Mouse (Mus musculus) layer of hippocampus, adult 9-10 months (tissue): Measurements from ENCODE around the gene Adcy5.
A peak's percentile ranks its signal among the peaks of the same experiment; 100 is the strongest.

Source experiments
- DNase-seq: peaks from one replicate; pipeline ENCODE4 v3.0.0; 2022; ENCODE audit warnings: low spot score

Adcy5 gene

DNA sequence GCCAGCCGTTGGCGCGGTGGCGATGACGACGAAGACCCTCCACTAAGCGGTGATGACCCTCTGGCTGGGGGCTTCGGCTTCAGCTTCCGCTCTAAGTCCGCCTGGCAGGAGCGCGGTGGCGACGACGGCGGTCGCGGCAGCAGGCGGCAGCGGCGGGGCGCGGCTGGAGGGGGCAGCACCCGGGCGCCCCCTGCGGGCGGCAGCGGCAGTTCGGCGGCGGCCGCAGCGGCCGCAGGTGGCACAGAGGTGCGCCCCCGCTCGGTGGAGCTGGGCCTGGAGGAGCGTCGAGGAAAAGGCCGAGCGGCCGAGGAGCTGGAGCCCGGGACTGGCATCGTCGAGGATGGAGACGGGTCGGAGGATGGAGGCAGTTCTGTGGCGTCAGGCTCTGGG is 1.6 kb downstream of the Adcy5 start:
- DNase-seq, result no peak

DNA sequence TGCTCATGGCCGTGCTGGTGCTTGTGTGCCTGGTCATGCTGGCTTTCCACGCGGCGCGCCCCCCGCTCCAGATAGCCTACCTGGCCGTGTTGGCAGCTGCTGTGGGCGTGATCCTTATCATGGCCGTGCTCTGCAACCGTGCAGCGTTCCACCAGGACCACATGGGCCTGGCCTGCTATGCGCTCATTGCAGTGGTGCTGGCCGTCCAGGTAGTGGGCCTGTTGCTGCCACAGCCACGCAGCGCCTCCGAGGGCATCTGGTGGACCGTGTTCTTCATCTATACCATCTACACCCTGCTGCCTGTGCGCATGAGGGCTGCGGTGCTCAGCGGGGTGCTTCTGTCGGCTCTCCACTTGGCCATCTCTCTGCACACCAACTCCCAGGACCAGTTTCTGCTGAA is 2.2 kb downstream of the Adcy5 start:
- DNase-seq, result no peak

DNA sequence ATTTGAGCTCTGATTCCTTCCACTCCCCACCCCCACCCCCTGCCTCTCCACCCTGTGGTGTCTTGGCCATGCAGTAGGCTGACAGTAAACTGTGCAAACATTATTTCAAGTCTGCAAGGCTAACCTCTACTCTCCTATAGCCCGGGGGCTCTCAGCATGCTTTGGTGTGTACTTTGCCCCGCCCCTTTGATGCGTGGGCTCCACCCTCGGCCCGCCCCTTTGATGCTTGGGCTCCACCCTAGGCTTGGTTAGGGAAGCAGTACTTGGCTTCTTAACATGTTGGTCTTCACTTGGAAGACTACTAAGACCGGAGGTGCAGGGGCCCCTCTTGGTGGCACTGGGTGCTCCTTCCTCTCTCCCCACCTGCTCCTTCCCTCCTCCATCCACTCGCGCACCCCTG is 4.9 kb downstream of the Adcy5 start:
- DNase-seq, result no peak

DNA sequence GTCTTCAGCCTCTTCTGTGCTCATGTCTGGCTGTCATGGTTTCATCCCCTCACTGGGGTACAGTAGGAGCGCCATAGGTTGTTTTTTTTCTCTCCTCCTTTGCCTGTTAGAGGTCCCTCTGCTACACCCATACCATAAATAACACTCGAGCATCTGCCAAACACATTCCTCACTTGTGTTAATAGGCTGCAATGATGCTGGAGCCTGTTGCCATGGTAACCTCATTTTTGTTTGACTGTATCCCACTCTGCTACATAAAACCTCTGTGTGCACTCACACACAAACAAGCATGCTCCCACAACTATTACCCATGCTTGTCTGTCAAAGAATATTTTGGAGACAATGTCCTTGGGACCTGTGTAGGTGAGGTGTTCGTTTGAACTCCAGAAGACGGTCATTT is 5.3 kb downstream of the Adcy5 start:
- DNase-seq, result peak; percentile 72

DNA sequence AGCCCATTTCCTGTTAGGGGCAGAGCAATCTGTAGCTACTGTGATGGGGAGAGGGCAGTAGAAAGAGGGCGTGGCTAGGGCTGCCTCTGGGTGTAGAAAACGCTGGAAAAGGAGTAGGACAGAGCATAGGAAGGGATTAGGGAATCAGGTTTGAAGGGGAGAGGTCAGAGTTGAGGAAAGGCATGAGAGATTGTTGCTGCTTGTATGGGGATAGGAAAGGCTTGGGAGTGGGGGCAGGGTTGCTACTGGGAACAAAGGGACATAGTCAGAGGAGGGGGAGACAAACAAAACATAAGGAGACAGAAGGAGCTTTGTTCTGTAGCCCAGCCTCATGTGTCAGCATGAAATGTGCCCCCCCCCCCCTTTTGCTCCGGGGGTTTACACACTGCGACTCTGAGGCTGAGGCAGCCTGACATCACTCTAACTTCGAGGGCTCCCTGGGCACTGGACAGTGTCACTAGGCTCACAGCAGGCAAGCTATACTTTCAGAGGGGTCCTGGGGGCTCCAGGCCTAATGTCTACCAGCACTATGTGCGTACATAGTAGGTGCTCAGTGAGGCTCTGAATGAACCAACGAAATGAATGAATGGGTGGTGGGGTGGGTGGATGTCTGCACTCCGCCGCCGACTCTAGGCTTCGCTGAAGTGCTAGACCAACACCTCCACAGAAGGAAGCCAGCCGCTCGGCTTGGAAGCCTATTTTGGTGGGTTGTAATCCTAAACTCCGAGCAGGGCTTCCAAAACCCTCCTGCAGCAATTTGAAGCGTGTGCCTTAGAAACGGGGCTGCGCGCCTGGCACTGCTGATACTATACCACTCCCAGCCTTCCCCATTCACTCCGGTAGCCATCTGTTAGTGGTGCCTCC is 9.9 kb downstream of the Adcy5 start:
- no peak for DNase-seq

DNA sequence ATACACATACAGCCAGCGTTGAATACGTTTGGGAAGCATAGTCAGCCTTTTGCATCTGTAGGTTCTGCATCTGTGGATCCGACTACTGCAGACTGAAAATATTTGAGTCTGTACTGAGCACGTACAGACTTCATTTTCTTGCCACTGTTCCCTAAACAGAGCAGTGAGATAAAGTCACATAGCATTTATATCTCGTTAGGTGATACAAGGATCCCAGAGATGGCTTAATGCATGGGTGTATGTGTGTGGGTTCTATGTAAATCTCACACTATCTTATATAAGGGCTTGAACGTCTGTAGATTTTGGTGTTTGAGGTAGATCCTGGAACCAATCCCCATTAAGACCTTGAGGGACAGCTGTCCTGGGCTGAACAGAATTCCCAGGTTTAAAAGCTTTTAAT is 10.7 kb downstream of the Adcy5 start:
- no peak for DNase-seq

DNA sequence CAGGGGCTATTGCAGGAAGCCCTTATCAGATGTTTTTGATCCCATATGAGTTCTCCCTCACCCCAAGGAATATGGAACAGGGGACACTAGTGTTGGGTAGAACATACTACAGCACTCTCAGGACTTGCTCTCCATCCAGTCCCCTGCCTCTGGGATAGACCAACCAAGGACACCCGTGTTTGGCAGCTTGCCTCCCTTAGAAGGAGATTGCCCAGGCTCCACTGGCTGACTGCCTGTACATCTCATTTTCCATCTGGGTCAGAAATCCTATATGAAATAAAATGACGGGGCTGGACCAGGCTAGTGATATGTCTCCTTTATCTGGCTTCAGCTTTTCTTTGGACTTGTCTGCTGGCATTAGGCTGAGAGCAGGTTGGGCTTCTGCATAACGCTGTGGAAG is 11.1 kb downstream of the Adcy5 start:
- no peak for DNase-seq

DNA sequence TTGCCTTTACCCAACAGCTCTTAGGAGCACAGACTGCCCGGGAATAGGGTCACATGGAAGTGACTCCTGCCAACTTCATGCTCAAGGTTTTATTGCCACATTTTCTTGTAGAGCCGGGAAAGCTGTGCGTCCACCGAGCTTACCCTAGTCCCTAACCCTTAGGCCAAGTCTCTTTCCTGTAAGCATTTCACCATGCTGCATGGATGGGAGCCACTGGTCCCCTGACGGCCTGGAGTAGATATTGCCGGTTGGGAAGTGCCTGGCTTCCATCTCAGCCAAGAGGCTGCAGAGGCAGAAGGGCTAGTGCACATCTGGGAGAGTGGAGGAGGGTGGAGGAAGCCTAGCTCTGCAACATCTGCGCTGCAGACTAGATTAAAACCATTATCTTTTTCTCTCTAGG is 14.8 kb downstream of the Adcy5 start:
- no peak for DNase-seq

DNA sequence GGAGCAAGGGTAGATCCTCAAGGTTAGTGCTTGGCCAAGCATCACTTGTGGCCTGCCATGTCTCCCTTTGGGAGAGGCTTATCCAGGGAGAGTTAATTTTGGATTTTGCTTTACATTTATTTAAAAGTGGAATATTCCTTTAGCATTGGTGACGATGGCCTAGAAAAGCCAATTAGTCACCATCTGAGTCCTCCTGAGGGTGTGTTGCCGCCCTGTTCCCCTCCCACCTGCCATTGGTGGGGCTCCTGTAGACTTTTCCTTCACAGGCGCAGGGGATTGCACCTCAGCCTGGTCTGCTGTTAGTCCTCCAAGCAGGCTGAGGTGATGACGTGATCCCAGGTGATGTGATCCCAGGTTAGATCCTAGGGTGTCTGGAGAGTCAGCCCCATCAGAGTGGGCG is 17.5 kb downstream of the Adcy5 start:
- DNase-seq, result no peak

DNA sequence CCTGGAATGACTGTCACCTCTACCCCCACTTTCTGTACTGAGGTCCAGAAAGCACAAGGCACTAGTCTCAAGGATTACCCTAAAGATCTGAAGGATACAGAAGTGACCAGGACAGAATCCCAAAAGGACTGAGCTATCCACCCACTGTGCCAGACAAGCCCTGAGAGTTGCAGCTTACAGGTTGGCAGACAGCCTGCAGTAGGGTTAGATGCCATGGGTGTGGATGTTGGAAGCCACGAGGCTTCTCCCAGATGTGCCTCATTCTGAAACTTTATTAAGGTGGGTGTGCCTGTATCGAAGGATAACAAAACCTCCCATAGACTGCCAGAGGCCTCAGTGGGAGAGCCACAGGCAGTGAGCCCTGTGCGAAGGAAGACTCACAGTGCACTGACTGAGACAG is 23.8 kb downstream of the Adcy5 start:
- no peak for DNase-seq

DNA sequence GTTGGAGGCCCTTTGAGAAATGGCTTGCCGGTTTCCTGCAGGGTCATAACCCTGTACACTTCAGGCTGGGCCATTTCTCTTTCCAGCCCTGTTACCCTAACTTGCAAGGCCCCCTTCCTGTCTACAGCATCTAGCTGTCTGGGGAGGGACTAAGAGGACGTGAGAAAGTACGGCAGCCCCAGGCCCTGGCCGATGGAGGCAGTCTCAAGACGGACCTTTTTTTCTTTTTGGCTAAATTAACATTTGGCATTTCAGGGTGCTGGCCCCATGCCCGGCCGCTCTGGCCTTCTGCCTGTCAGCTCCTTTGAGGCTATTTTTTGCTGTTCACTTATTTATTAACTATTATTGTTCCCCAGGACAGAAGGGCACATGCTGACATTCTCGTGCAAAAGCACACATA is 24.4 kb downstream of the Adcy5 start:
- no peak for DNase-seq

DNA sequence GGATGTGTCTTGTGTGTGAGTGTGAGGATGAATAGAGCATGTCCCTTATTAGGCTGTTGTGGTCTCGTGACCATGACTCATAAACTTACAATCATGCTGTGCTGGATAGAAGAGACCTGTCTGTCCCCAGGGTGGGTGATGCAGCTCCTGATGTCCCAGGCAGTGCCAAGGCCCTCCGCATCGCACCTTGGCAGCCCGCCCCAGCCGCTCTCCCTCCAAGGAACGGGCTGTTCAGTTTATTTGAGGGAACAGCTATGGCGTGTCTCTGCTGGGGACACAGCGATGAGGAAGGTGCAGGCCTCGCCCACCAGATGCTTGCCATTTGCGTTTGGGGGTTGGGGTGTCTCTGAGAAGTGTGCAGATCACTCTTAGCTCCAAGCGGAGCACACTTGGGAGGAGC is 28.5 kb downstream of the Adcy5 start:
- no peak for DNase-seq

DNA sequence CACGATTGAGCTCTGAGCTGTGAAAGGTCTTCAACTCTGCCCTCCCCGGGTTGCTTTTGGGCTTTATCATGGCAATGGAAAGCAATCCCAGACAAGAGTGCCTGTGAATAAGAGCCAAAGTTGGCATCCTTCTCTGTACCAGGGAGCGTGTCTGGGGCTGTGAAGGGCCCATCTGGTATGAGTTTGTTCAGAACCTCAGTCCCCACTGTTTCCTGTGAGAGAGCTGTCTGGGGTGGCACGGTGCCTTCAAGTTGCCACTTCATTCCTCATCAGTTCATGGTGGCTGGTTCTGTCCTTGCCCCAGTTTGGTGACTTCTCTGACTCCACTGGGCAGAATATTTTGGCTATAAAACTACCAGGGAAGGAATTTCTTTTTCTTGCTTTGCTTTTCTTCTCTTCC is 33.4 kb downstream of the Adcy5 start:
- DNase-seq, result no peak

DNA sequence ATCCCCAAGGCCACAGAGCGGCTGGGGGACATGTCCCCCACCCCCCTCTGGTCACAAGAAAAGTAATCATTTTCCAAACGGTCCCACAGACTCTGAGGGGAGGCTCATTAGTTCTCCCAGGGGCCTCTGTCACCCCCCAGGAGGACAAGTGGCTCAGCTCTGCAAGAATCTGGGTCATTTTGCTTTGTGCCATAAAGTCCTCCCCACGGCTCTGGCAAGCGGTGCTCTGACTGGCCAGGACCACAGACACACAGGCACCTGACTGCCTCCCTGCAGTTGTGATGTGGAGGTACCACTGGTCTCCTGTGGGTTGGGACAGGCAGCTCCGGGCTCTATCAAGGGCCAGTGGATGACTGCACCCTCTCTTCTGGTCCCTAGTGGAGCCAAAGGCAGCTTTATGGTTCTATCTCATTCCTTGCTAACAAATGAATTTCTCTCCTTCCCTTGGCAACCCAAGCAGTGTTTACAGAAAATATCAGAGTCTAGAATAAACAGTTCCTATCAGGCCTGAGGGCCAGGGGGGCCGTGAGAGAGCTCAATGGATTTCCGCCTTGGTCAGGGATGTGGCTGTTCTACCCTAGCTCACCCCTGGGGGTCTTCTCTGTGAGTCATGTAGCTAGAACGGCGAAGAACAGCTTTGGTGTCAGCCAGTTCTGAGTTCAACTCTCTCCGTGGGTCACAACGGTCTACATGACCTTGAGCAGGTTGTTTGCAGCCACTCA is 34.9 kb downstream of the Adcy5 start:
- no peak for DNase-seq

DNA sequence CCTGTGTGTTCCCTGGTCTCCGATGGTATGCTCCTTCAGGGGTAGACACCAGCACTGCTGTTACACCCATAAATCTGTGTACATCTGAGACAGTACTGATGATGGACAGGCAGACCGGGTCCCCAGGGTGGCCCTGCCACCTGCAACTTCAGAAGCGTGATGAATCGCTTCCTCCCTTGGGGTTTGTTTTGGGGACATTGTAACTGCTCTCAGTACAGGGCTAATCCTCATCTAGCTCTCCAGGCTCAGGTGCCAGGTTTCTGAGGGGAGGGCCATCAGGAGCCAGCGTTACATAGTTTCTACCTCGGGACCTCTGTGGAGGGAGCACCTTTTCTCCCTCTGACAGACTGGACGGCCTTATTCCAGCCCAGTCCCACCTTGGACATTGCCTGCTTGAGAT is 36.1 kb downstream of the Adcy5 start:
- DNase-seq, result no peak

DNA sequence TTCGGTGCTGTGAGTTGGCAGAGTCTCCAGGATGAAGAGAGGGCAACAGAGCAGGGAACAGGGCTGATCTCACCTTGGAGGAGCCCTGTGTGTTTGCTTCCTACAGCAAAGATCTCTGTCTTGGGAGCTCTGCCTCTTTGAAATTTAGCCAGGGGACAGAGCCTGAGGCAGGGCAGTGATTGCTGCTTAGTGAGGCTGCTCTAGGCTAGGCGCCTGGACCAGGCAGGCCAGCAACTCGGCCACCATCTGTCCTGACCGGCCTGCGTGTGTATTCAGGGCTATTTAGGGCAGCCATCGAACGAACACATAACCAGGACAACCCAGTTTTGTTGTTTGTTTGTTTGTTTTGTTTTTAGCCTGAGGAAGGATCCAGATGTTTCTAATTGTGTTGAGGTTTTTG is 36.6 kb downstream of the Adcy5 start:
- no peak for DNase-seq

DNA sequence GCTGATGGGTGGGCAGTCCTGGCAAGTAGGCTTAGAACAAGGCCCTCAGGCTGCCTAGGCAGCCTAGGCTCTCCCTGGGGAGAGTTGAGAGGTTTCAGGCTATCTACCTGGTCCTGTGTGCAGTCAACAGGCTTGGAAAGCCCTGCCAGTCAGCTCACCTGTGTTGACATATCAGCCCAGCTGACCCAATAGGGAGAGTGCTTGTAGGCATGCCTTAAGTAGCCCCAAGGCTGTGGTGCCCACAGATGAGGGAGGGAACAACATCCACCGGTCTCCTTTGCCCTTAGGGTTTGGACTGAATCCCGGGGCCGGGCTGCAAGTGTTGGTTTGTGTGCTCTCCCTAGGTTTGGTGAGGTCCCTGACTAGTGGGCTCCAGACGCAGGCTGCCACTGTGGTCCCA is 37.8 kb downstream of the Adcy5 start:
- no peak for DNase-seq

DNA sequence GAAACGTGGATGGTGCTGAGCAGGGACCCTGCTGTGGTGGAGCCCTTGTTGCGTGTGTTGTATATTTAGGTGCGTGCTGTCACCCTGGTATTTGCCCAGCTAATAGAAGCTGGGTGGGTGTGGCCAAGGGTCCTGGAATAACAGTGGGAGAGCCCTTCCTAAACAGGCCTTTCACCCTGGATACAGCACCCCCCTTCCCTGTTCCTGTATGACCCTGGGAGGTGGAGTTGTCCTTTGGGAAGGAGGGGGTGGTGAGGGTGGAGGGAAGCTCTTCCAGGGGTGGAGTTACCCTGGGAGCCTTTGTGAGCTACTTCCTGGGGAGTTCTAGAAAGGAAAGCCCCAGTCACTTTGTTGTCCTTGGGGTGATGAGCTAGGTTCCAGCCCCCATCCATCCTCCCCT is 38.7 kb downstream of the Adcy5 start:
- no peak for DNase-seq

DNA sequence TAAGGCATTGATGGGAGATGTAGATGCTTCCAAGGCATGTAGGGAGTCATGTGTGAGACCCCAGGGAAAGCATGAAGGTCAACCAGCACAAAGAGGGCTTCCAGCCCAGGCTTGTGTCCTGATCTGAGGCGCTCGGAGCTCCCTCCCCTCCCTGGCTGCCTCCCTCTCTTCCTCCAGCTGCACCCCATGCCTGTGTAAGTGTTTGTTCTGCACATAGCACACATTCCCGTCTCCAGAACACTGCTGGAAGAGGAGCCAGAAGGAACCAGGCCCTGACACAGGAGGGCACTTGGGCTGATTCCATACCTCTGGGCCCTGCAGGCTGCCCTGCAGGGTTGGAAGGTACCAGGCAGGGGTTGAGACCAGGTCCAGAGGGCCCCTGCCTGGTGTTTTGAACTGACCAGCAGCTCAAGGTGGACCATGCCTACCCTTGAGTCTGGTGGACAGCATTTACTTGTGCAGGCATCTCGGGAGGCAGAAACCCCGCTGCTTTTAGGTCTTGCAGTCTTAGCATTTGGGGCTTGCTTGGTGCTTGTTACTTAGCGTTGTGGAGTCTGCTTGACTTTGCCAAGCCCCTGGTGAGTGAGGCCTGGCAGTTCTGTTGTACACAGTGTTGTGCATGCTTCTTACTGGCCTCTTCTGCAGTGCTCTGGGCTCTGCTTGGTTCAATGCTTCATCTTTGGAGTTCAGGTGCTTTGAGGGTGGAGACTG is 45.2 kb downstream of the Adcy5 start:
- DNase-seq, result no peak

DNA sequence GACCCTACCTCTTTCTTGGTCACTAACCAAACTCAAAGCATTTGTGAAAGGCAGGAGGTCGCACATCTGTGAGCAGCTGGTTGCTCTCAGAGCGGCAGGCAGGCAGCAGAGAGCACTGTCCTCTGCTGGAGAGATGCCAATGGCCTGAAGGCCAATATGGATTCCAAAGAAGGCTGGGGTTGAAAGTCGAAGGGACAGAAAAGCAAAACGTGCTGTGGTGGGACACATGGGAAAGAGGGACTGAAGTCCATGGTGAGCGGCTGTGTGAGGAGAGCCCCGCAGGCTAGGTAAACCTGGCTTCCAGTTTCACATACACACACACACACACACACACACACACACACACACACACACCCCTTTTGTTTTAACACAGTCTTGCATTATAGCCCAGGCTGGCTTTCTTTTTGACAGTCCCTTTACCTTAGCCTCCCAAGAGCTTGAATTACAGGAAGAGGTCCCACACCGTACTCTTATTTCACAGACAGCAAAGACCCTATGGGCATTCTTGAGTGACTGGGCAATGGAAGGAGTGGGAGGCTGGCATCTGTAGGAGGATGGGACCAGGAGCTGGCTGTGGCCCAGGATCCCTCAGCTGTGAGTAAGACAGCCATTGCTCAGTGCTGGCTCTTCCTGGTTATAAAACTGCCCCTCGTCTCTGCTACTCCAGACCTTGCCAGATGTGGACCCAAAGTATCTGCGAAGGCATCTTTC is 45.9 kb downstream of the Adcy5 start:
- no peak for DNase-seq

DNA sequence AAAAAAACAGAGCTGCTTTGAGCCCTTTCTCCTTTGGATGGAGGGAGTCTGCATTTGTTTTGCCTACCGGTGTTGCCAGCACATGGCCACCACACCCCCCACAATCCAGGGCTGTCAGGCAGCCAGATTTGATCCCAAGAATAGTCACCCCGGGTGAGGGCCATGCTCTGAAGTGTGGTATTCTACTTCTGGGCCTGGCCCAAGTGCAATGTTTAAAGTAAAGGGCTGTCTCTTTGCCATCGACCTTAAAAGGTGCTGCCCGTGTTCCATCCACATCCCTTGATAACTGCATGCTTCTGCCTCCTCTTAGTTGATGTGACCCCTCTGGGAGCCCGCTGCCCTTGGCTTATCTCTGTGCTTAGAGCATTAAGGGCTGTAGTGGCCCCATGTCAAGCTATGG is 46.6 kb downstream of the Adcy5 start:
- DNase-seq, result no peak

DNA sequence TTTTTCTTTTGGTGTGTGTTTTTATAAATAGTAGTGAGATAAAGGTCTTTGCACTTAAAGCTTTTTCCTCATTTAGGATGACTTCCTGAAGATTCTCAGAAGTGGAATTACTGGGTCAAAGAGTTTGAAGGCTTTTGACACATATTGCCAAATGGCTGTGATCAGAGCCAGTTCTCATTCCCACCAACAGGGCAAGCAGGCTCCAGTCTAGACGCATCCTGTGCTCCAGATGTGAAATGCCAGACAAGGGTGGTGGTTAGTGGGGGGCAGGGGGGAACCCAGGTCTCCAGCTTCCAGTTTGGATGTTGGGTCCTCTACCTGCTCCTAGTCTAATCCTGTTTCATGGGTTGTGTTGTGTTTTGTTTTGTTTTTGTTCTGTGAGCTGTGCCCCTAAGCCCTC is 48.8 kb downstream of the Adcy5 start:
- no peak for DNase-seq

DNA sequence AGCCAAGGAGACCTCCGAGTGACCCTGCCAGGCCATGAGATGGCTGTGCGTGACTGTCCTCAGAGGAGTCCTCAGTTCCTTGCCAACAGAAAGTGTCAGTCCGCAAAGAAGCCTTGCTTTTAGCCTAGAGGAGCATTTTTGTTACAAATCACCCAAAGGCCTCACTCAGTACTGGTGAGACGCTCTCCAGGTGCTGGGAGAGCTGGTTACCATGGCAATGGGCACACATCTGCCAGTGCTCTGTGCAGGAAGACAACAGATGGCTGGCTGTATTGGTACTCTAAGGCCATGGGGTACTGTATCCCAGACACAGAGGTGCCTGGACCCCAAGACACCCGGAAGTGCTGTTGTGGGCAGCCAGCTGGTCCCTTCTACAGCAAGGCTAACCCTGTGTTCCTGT is 51.0 kb downstream of the Adcy5 start:
- DNase-seq, result no peak
